Mouse (Mus musculus) embryonic fibroblast, embryonic 13.5 days (primary cell): ENCODE measurements around the gene Kpna1. TPM values are rescaled to one million over a fixed set of nuclear protein-coding genes. Genes with fewer than 3 reads are reported as not detected.

ENCODE experiments used
- H3K27ac ChIP-seq: 2 replicates; pipeline ENCODE4 v1.5.1; 2012; ENCODE audit warnings: low read length, control low read depth, inconsistent platforms; ENCODE audit not compliant: insufficient read depth
- H3K4me1 ChIP-seq: 2 replicates; pipeline ENCODE4 v1.6.1; 2011; ENCODE audit warnings: low read length; ENCODE audit not compliant: control insufficient read depth, insufficient read depth
- H3K4me3 ChIP-seq: 2 replicates; pipeline ENCODE4 v1.5.1; 2011; ENCODE audit warnings: mild to moderate bottlenecking, control low read depth, low read length; ENCODE audit not compliant: insufficient read depth
- CTCF ChIP-seq: IDR thresholded peaks from 2 replicates; pipeline ENCODE4 v1.5.1; 2011; ENCODE audit warnings: mild to moderate bottlenecking, control low read depth, low read length, moderate library complexity, borderline replicate concordance; ENCODE audit not compliant: insufficient read depth
- POLR2A ChIP-seq: IDR thresholded peaks from 2 replicates; pipeline ENCODE4 v1.6.1; 2011; ENCODE audit warnings: low read depth, mild to moderate bottlenecking, control low read depth, low read length, moderate library complexity
- polyA plus RNA-seq: library from polyadenylated mRNA; stranded (reverse); fragments of >200 nt; gene quantifications from 2 replicates; pipeline ENCODE4 v1.2.4, GENCODE M21; 2011; ENCODE audit warnings: low read depth; ENCODE audit not compliant: missing spikeins, insufficient read length

Gene Kpna1
- polyA plus RNA-seq, 1 experiment = 83.9 TPM

DNA sequence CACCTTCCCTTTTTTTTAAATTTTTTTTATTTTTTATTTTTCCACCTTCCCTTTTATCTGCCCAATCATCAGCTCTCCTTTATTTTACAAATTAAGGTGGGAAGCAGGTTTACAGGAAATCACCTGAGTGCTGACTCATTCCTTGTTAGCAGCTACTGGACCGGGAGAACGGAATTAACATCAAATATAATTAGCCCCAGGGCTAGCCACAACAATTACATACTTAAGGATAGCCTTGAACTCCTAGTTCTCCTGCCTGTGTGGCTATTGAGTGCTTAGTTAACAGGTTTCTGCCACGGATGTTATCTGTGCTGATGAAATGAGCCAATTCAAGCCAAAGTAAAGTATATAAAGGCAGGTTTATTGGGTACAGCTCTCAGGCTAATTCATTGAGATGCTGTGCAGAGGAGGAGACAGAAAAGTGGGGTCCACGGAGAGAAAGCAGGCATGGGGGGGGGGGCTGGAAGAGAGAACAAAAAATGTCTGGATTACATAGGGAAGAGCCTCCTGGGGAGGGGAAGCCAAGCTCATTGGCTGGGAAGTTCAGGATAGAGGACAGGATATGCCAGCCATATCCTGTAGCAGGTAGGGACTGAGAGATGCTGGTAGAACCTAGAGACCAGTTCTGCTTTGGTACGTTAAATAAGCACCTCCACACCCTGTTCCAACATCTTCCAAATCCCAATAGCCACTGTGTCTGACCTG lies 12.0 kb upstream of the Kpna1 start:
- no peak for TF ChIP-seq CTCF
- TF ChIP-seq POLR2A = no peak
- H3K4me1 ChIP-seq = no peaks in the 10 kb centered on the region
- H3K27ac ChIP-seq = no peak overlapping the region
- H3K4me3 ChIP-seq = no peak overlapping the region

DNA sequence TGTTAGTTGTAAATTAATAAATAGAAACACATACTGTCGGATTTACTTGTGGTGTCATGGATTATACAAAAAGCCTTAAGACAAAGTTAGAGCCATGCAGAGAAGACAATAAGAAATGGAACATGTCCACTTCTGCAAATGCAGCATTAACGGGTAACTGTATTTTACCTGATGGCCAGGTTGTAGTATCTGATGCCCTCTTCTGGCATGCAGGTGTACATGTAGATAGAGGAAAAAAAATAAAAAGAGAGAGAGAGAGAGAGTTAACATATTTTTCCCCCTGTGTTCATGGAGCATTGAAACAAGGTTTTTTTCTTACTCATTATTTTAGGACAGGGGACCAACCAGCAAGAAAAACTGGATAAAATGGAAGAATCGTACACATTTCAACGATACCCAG lies 11.2 kb upstream of the Kpna1 start:
- no peak overlapping the region for H3K4me3 ChIP-seq
- TF ChIP-seq CTCF (no peak), POLR2A (no peak)
- no peaks in the 10 kb centered on the region for H3K4me1 ChIP-seq
- H3K27ac ChIP-seq = no peak overlapping the region

DNA sequence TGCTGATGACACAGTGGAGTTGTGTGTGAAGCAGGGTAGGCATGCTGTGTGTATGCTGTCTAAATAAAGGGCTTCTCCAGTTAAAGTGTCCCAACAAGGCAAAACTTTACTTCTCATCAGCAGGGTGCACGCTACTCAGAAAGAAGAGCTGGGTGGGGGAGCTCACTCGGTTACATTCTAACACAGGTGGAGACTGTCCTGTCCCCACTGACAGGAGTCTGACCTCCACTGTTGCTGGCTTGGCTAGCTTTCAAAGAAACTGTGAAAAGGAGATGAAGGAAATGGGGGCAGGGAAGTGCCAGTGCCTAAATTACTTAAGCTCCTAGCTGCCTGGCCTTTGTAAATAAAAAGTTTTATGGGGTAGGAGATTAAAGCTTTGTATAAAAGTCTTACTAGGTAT lies 10.4 kb upstream of the Kpna1 start:
- no peak overlapping the region for H3K27ac ChIP-seq
- H3K4me3 ChIP-seq = no peak overlapping the region
- H3K4me1 ChIP-seq = no peaks in the 10 kb centered on the region
- TF ChIP-seq POLR2A = no peak

DNA sequence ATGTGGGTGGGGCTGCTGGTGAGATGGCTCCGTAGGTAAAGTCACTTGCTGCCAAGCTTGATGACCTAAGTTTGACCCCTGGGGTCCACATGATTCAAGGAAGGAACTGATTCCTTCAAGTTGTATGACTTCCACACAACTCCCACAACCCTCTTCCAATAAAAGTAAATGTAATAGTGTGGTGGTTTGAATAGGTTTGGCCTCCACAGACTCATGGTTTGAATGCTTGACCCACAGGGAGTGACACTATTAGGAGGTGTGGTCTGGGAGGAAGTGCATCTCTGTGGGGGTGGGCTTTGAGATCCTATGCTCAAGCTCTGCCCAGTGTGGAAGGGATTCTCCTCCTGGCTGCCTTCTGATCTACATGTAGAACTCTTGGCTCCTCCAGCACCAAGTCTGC lies 4.5 kb upstream of the Kpna1 start:
- TF ChIP-seq POLR2A (no peak), CTCF (no peak)
- Histone ChIP-seq H3K4me1 (no peaks in the 10 kb centered on the region), H3K4me3 (no peak overlapping the region), H3K27ac (no peak overlapping the region)

DNA sequence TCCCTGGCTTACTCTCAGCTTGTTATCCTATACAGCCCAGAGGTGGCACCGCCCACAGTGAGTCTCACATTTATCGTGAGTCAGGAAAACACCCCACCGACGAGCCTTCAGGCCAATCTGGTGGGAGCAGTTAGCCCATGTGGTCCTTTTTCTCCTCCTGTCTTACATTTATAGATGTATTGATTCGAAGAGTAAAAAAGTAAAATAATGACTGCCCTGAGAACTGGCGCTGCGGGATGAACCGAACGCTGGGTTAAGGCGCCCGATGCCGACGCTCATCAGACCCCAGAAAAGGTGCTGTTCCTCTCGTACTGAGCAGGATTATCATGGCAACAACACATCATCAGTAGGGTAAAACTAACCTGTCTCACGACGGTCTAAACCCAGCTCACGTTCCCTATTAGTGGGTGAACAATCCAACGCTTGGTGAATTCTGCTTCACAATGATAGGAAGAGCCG lies 2.8 kb downstream of the Kpna1 start:
- TF ChIP-seq CTCF (no peak), POLR2A (no peak)
- H3K4me1 ChIP-seq = no peaks in the 10 kb centered on the region
- no peak overlapping the region for H3K27ac ChIP-seq
- no peak overlapping the region for H3K4me3 ChIP-seq

DNA sequence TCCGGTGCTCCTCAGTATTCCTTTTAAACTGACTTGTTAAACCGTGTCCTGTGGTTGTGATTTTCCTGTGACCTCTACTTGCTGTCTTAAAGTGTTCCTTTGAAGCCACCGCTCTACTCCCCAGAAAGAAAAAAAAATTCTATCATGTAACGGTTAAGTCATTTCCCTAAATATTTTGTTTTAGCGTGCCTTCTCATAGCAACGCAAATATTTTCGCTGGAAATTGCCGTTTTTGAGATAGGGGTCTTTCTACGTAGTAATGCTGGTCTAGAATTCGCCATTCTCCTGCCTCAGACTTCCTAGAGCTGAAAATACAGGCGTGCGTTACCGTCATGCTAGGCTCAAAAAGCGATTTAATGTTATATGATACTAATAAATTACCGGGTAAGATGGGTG lies 4.0 kb downstream of the Kpna1 start:
- TF ChIP-seq POLR2A (no peak), CTCF (no peak)
- Histone ChIP-seq H3K27ac (peak overlapping the region; percentile 97), H3K4me1 (no peaks in the 10 kb centered on the region), H3K4me3 (peak overlapping the region; percentile 61)

DNA sequence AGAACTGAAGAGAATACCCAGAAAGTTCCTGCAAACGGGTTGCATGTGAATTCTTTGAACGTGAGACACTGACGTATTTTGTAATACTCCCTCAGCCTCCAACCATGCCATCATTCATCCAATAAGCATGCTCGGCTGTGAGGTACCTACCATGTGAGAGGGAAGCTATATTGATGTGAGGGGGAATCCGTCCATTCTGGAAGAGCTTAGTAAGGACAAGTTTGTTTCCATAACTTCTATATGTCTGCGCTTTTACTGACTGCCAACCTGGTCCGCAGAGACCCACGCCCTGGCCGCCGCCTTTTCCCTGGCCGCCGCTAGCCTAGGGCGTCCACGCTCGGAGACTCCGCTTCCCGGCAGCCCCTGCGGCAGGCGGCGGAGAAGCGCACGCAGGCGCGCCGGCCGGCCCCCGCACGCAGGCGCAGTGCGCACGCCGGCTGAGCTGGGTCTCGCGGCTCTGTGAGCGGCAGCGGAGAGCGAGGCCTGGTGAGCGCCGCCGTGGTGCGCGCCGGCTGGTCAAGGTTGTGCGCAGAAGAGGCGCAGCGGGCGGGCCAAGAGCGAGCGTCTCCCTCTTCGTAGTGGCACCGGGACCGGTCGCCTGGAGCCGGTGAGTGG lies 4.5 kb downstream of the Kpna1 start:
- Histone ChIP-seq H3K4me1 (no peaks in the 10 kb centered on the region), H3K27ac (peak overlapping the region; percentile 97), H3K4me3 (peak overlapping the region; percentile 85)
- TF ChIP-seq POLR2A (peak; percentile 90), CTCF (no peak)

DNA sequence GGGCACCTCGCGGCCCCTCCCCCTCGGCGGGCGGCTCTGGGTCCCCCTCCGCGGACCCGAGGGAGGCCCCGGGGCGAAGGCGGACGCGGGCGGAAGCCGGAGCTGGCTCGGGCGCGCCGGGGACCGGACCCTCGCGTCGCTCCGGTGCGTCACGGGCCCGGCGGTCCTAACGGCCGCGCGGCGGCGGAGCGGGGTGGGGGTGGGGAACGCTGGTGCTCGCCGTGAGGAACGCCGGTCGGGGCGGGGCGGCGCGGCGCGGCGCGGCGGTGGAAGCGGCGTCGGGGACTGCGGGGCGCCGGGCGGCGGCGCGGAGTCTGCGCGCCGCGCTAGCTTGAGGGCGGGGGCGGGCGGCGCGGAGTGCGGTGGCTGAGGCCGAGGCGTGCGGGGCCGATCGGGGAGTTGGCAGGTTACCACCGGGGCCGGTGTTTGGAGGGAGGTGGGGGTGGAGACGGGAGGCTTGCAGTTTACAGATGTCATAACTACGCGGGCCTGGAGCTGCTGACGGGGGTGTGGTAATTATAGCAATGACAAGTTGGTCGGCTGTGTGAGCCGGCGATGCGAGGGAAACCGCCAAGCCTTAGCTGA lies 5.1 kb downstream of the Kpna1 start:
- H3K27ac ChIP-seq = peak overlapping the region; percentile 97
- no peaks in the 10 kb centered on the region for H3K4me1 ChIP-seq
- TF ChIP-seq CTCF (no peak), POLR2A (no peak)
- H3K4me3 ChIP-seq = peak overlapping the region; percentile 85

DNA sequence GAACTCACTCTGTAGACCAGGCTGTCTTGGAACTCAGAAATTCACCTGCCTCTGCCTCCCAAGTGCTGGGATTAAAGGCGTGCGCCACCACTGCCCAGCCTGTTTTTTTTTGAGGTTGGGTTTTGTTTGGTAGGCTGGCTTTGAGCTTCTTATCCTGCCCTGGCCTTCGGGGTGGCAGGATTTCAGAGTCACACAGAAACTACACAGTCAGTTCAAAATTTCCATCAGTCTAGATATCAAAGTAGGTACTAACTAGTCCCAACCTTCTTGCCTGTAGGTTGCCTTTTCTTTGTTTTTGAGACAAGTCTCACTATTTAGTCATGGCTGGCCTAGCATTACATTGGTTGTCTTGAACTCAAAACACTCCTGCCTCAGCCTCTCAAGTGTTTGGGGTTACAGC lies 5.9 kb downstream of the Kpna1 start:
- Histone ChIP-seq H3K27ac (no peak overlapping the region), H3K4me3 (peak overlapping the region; percentile 85), H3K4me1 (no peaks in the 10 kb centered on the region)
- no peak for TF ChIP-seq CTCF
- TF ChIP-seq POLR2A = no peak

DNA sequence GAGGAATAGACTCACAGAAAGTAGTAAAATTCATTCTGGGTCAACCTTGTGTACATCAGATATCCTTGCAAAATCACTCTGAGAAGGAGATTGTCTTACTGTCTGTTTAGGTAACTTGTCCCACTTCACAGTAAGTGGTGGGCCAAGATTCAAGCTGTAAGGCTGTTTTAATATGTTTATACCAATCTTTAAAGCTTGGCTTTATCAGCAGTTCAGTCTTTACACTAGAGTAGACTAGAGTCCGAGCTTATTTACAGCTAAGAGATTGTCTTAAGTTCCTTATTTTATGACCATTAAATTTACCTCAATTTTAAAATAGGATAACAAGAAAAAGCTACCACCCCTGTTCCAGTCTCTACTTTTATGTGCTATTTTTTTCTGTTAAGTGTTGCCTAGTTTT lies 9.4 kb downstream of the Kpna1 start:
- no peak for TF ChIP-seq POLR2A
- TF ChIP-seq CTCF = no peak
- no peak overlapping the region for H3K27ac ChIP-seq
- H3K4me1 ChIP-seq = no peaks in the 10 kb centered on the region
- no peak overlapping the region for H3K4me3 ChIP-seq

DNA sequence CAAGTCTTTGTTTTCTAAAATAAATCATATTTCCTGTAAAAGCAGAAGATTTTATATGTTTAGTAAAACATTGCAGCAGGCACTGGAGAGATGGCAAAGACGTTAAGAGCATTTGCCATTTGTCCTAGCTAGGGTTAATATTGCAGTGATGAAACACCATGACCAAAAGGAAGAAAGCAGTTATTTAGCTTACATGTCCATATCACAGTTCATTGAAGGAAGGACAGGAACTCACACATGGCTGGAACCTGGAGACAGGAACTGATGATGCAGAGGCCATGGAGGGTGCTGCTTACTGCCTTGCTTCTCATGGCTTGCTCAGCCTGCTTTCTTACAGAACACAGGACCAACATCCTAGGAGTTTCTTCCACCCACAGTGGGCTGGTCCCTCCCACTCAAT lies 13.8 kb downstream of the Kpna1 start:
- H3K4me1 ChIP-seq = no peaks in the 10 kb centered on the region
- H3K27ac ChIP-seq = no peak overlapping the region
- no peak for TF ChIP-seq POLR2A
- TF ChIP-seq CTCF = no peak
- no peak overlapping the region for H3K4me3 ChIP-seq
